Comparison of ENCODE assay signal across 32 mouse cellular contexts in the genomic region with DNA sequence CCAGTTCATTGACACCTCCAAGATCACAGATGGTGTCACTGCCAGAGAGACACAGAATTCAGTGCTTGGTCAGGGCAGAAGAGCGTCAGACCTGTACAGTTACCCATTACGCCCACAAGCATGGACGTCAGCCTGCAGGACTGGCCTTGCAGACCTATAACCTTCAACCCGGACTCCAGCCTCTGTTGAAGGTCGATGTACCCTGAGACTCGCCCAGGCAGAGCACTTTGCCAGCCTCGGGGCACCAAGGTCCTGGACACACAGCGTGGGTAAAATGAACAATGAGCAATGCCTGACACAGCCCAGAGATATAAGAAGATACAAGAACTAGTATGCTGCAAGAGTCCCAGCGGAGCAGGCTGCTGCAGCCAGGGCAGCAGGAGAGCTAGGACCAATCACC. TPM values are rescaled to one million over a fixed set of nuclear protein-coding genes. Genes with fewer than 3 reads are reported as not detected.
DNase-seq lines count a peak whose midpoint lies in the region; TF ChIP-seq lines count a peak whose summit lies in the region.
"Had no signal": no experiment of that assay in that cellular context is flagged by ENCODE, and none has a peak within 500 bp of the region (broad histone marks: within the 10 kb centered on the region; RNA-seq: fewer than 3 reads in every experiment).

No protein-coding gene starts in this region.

- no peak for TF ChIP-seq EP300 in ES-Bruce4 (IDR thresholded peaks at IDR 0.05; ENCODE audit: insufficient read depth, low read depth, low read length)

- H3K27me3 ChIP-seq in ES-Bruce4 (ENCODE audit: control insufficient read depth, insufficient read depth, low read length, poor library complexity, severe bottlenecking) = no peaks in the 10 kb centered on the region
- H3K27me3 ChIP-seq: embryonic facial prominence, embryonic 12.5 days; forebrain, embryonic 15.5 days; heart, embryonic 13.5 days; limb, embryonic 13.5 days; liver, embryonic 13.5 days; midbrain, embryonic 13.5 days; neural tube, embryonic 13.5 days had no signal

- H3K27ac ChIP-seq in ES-Bruce4 (ENCODE audit: insufficient read depth, low read length) = peak overlapping the region; percentile 21; the same call in 1 of the 2 replicates
- H3K27ac ChIP-seq: embryonic facial prominence, embryonic 12.5 days; forebrain, embryonic 15.5 days; gastrocnemius, adult 2 months; heart, adult 2 months; heart, embryonic 13.5 days; hindbrain, embryonic 14.5 days; layer of hippocampus, adult 2 months; left cerebral cortex, adult 2 months; limb, embryonic 13.5 days; liver, embryonic 13.5 days; macrophage; midbrain, embryonic 13.5 days had no signal

- no peaks in the 10 kb centered on the region for H3K9me3 ChIP-seq in ES-Bruce4 (replicated peaks; ENCODE audit: control insufficient read depth, insufficient read depth, low read length, poor library complexity, severe bottlenecking)
- H3K9me3 ChIP-seq: embryonic facial prominence, embryonic 12.5 days; forebrain, embryonic 15.5 days; heart, embryonic 13.5 days; limb, embryonic 13.5 days; liver, embryonic 13.5 days; midbrain, embryonic 13.5 days; neural tube, embryonic 13.5 days had no signal

- H3K4me3 ChIP-seq in ES-Bruce4 (ENCODE audit: low read depth, low read length) = no peak overlapping the region
- H3K4me3 ChIP-seq: embryonic facial prominence, embryonic 12.5 days; forebrain, embryonic 15.5 days; gastrocnemius, adult 2 months; heart, adult 2 months; heart, embryonic 13.5 days; layer of hippocampus, adult 2 months; left cerebral cortex, adult 2 months; limb, embryonic 13.5 days; liver, embryonic 13.5 days; midbrain, embryonic 13.5 days; neural tube, embryonic 13.5 days had no signal

- peak; percentile 50 to 66 for DNase-seq in kidney, adult 8-10 months
- DNase-seq in kidney, postnatal 4 days = no peak
- peak; percentile 91 for DNase-seq in adrenal gland, adult 2 months
- peak; percentile 80 to 86 for DNase-seq in adrenal gland, postnatal 36 days
- no peak for DNase-seq in gastrocnemius, postnatal 36 days
- no peak for DNase-seq in frontal cortex, postnatal 14 days (ENCODE audit: low spot score in 2 of 2)
- DNase-seq: B cell, adult 2 months; cerebellum, adult 9-11 months; embryo, embryonic 11 days; gastrocnemius, adult 2 months; heart, adult 2 months; heart, postnatal 10 days; liver, embryonic 13.5 days; lung, adult 18-20 months; lung, postnatal 10 days; retina, postnatal 1 day; right cerebral cortex, postnatal 25 days; thymus, adult 2 months; thymus, postnatal 4 days had no signal

- no peak for TF ChIP-seq POLR2A in ES-Bruce4 (IDR thresholded peaks at IDR 0.05; ENCODE audit: insufficient read depth, low read length)

- H3K9ac ChIP-seq in ES-Bruce4 (ENCODE audit: low read depth, poor library complexity, severe bottlenecking) = no peak overlapping the region
- H3K9ac ChIP-seq: embryonic facial prominence, embryonic 12.5 days; forebrain, embryonic 15.5 days; heart, embryonic 13.5 days; hindbrain, embryonic 14.5 days; limb, embryonic 13.5 days; liver, embryonic 13.5 days; midbrain, embryonic 13.5 days; neural tube, embryonic 13.5 days had no signal

- H3K4me1 ChIP-seq in ES-Bruce4 (ENCODE audit: control insufficient read depth, insufficient read depth, low read length) = no peaks in the 10 kb centered on the region
- H3K4me1 ChIP-seq: embryonic facial prominence, embryonic 12.5 days; heart, embryonic 13.5 days; limb, embryonic 13.5 days; midbrain, embryonic 13.5 days had no signal

- intact Hi-C loops in gastrocnemius, postnatal 36 days (cut with DNase I) = loop anchor here (5.0 kb wide), 1 partner anchor 37 kb away; no protein-coding TSS in a partner anchor

- no peak for TF ChIP-seq CTCF in ES-Bruce4 (IDR thresholded peaks at IDR 0.05; ENCODE audit: low read depth, low read length)

- H3K36me3 ChIP-seq in ES-Bruce4 (ENCODE audit: control insufficient read depth, insufficient read depth, low read length, poor library complexity, severe bottlenecking) = peaks cover 84% of the 10 kb centered on the region

RNA-seq across cellular contexts. Expression of gene Acly, which starts 12.7 kb away (rescaled TPM):
- 225 and 232 TPM in 2 replicates for polyA plus RNA-seq in ES-Bruce4 (2011; ENCODE audit: insufficient read depth, insufficient read length, low read depth, missing spikeins)
- 1,000 to 10,000 TPM; 1,249 to 2,157 TPM for total RNA-seq in adrenal gland, adult 2 months (2021)
- polyA plus RNA-seq in adrenal gland, adult 2 months (2012; rRNA removed) = 567 and 624 TPM in 2 replicates
- total RNA-seq in adrenal gland, postnatal 36 days (2021) = 1,000 to 10,000 TPM; 1,688 to 2,194 TPM
- 10 to 100 TPM; 10.4 to 13.6 TPM for total RNA-seq in gastrocnemius, postnatal 36 days (2021)

RNA-seq across cellular contexts. Expression of gene Ttc25, which starts 30.3 kb away (rescaled TPM):
- polyA plus RNA-seq in ES-Bruce4 (2011; ENCODE audit: insufficient read depth, insufficient read length, low read depth, missing spikeins) = 2.5 and 3.4 TPM in 2 replicates
- total RNA-seq in adrenal gland, adult 2 months (2021) = 10 to 100 TPM in 1 of 2 experiments, 1 to 10 TPM in 1; 3.5 to 11.4 TPM
- polyA plus RNA-seq in adrenal gland, adult 2 months (2012; rRNA removed) = 1.3 and 1.6 TPM in 2 replicates
- 1 to 10 TPM; 5.6 to 7.7 TPM for total RNA-seq in adrenal gland, postnatal 36 days (2021)
- total RNA-seq in gastrocnemius, postnatal 36 days (2021) = under 1 TPM; 0.10 to 0.54 TPM
- total RNA-seq: hematopoietic stem cell, adult 5-6 weeks; megakaryocyte-erythroid progenitor cell, adult 5-6 weeks had no signal

RNA-seq across cellular contexts. Expression of gene Klhl11, which starts 42.5 kb away (rescaled TPM):
- polyA plus RNA-seq in ES-Bruce4 (2011; ENCODE audit: insufficient read depth, insufficient read length, low read depth, missing spikeins) = 18.4 and 19.6 TPM in 2 replicates
- 10 to 100 TPM; 47.4 to 47.5 TPM for total RNA-seq in adrenal gland, adult 2 months (2021)
- 14.2 and 16.8 TPM in 2 replicates for polyA plus RNA-seq in adrenal gland, adult 2 months (2012; rRNA removed)
- total RNA-seq in adrenal gland, postnatal 36 days (2021) = 10 to 100 TPM; 56.2 to 58.2 TPM
- 1 to 10 TPM; 3.3 to 3.7 TPM for total RNA-seq in gastrocnemius, postnatal 36 days (2021)

RNA-seq across cellular contexts. Expression of gene Cnp, which starts 59.6 kb away (rescaled TPM):
- 6.9 and 7.5 TPM in 2 replicates for polyA plus RNA-seq in ES-Bruce4 (2011; ENCODE audit: insufficient read depth, insufficient read length, low read depth, missing spikeins)
- 10 to 100 TPM; 38.3 to 55.4 TPM for total RNA-seq in adrenal gland, adult 2 months (2021)
- 29.4 and 36.5 TPM in 2 replicates for polyA plus RNA-seq in adrenal gland, adult 2 months (2012; rRNA removed)
- total RNA-seq in adrenal gland, postnatal 36 days (2021) = 10 to 100 TPM; 46.5 to 60.7 TPM
- 1 to 10 TPM; 4.3 to 7.3 TPM for total RNA-seq in gastrocnemius, postnatal 36 days (2021)

Comparison
In these comparisons a context has a peak if more than half of its experiments do, and no peak if none do; other contexts are left out.
1. DNase-seq: peak in kidney, adult 8-10 months (2 of 2), adrenal gland, adult 2 months (single experiment) and adrenal gland, postnatal 36 days (2 of 2); none in kidney, postnatal 4 days (0 of 2), gastrocnemius, postnatal 36 days (0 of 2) and frontal cortex, postnatal 14 days (0 of 2).
2. RNA of gene Acly, which starts 12.7 kb away (total RNA-seq): 1,688 to 2,194 TPM in adrenal gland, postnatal 36 days and 1,249 to 2,157 TPM in adrenal gland, adult 2 months; 10.4 to 13.6 TPM in gastrocnemius, postnatal 36 days; every median in the first group is over 10 times any median in the second.
3. RNA of gene Klhl11, which starts 42.5 kb away (total RNA-seq): 56.2 to 58.2 TPM in adrenal gland, postnatal 36 days and 47.4 to 47.5 TPM in adrenal gland, adult 2 months; 3.3 to 3.7 TPM in gastrocnemius, postnatal 36 days; every median in the first group is over 10 times any median in the second.